Mouse (Mus musculus): ENCODE data around the gene Fam240a.

The Fam240a gene

DNA sequence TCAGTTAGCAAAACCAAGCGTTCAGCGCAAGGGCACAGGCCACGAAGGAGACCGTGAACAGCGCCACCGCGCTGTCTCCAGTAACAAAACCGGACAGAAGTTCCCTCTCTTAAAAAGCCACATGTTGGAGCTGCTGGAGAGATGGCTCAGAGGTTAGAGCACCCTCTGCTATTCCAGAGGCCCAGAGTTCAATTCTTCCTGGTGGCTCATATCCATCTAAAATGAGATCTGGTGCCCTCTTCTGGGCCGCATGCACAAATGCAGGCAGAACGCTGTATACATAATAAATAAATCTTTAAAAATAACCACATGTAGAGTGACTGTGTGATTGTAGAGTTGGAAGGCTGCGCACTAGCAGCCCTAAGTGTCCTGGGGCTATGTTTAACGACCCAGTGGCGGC, 27.6 kb upstream of the Fam240a start:
- DNase-seq, result peak; percentile 40

DNA sequence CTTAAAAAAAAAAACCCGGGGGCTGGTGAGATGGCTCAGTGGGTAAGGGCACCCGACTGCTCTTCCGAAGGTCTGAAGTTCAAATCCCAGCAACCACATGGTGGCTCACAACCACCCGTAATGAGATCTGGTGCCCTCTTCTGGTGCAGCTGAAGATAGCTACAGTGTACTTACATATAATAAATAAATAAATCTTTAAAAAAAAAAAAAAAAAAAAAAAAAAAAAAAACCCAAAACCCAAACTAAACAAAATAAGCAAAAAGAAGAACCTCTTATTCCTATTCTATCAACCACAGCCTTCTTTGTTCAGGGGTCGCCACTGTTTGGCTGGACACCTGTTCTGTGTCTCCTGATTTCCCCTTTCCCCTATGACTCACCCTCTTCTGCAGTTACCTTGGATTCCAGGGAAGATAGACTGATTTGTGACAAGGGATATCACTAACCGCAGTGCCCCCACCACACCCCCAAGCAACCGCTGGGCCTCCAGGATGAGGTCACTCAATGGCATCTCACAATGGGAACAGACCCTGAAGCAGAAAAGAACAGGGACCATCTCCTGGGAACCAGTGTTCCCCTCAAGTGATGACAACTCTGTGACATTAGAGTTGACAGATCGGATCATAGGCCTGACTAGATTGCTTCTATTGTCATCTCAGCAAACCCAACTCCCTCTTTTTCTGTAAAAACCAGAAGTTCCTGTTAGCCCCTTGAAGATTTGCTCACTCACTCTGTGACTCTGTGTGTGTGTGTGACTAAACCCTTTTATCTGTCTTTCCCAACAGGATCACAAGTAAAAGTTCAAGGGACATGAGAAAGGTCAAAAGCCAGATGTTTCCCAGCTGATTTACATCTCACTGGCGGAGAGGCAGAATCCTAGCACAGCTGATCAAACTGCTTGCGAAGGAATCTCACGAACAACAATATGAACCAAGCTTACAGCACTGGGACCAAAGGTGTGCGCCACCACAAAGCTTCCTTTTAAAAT, 21.1 kb upstream of the Fam240a start:
- DNase-seq, result no peak

DNA sequence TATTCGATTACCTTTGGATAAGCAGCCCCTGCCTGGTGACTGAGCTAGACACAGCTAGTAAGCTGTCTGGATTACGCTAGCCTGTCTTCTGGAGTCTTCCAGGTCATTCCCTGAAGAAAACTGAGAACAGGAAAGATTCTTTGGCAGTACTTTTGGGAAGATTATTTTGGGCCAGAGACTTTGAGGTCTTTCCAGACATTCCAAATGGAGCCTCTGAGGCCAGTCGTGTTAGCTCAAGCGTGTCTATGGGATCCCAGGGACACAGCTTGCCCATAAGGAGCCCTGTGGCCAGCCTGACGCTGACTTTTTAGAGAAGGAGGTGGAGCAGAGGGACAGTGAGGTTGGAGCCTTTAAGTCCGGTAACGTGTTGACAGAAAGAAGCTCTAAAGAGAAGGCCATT, 19.3 kb upstream of the Fam240a start:
- DNase-seq, result no peak

- no peak for DNase-seq
Measured at GRCm38 (mm10) chr9:110933850-110934437, 17.3 kb upstream of the Fam240a start.

DNA sequence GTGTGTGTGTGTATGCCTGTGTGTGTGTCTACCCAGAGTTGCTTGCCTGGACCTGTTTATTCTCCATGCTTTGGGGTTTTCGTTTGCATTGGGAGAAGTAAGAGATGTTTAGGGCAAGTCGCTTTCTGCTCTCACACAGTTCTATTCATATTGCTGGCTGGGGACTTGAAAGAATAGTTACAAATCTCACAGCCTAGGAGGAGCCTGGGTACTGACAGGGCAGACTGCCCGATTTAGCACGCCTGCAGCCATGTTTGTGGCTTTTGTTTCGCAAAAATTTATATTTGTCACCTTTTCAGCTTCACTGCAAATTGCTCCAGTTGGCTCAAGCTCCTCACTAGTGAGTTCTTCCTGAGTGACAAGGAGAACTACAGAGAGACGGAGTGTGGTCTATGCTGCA, 14.9 kb upstream of the Fam240a start:
- DNase-seq, result no peak

DNA sequence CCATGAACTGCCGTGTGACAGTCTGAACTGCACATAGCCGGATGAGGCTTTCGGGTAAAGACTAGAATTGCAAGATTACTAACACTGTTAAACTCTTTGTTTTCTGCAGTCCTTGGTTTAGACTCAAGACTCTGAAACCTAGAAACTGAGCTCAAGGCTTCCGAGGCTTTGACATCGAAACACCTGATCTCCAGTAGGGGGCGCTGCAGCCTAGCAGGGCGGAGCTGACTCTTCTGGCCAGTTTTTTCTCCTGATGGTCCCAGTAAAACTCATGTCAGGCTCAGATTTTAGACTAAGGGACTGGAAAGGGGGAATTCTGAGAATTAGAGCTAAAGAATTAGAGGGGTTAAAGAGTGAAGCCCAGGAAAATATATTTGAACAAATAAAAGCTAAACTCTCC, 6.1 kb upstream of the Fam240a start:
- peak; percentile 75 for DNase-seq

DNA sequence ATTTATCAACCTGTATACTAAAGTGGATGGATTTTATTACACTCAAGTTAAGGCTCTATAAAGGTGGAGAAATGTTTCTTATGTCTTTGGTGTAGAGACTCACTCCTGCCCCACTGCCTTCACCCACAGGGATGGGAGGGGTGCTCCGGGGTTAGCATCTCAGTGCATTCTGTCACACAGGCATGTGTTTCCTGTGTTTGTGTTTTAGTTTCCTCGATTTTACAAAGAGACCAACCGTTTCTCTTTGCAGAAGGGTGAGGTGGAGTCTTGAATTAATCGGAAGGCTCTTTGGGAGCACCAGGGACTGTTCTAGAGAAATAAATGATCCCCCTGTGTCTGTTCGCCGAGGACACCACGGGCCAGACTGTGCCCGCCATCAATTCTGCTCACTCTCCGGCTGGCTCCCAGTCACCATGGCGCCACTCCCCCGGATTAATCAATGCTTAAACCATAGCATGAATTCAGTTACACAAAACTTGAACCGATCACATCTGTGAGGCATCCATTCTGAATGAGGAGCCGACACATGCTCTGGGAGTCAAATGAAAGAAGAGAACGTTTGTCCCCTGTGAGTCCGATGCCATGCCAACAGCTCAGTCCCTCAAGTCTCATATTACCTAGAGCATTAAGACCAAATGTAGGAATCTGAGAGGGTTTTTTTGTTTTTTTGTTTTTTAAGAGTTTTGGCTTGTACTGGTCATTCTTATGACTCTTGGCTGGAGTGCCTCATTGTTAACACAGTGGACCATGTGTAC, 4.2 kb upstream of the Fam240a start:
- no peak for DNase-seq

GRCm38 (mm10) chr9:110915466-110915865, 1.2 kb downstream of the Fam240a start:
- no peak for DNase-seq

DNA sequence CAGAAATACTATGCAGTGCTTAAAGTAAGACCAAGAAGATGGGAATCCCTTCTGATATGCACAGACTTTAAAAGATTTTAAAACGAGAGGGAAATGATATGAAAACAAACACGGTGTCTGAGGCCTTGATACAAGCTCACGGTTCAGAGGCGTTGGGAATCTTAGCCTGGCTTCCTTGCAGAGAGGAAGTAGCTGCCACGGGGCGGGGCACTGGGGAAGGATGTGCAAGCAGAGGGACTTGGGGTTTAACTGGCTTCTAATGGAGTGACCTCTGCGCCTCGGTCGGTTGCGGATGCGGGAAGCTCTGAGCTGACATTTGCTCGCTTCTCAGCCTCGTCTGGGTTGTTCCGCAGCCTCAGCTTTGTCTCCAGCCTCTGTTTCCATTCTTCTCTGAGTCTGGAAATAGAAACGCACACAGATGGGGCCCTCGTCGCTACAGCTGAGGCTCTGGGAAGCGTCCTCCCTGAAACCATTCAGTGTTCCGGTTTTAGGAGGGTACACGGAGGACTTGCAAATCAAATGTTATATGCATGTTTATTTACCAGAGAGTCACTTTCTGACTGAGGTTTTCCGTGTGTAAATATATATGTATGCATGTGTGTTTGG, 1.9 kb downstream of the Fam240a start:
- DNase-seq, result no peak

GRCm38 (mm10) chr9:110909371-110909967, 7.2 kb downstream of the Fam240a start:
- DNase-seq, result no peak

DNA sequence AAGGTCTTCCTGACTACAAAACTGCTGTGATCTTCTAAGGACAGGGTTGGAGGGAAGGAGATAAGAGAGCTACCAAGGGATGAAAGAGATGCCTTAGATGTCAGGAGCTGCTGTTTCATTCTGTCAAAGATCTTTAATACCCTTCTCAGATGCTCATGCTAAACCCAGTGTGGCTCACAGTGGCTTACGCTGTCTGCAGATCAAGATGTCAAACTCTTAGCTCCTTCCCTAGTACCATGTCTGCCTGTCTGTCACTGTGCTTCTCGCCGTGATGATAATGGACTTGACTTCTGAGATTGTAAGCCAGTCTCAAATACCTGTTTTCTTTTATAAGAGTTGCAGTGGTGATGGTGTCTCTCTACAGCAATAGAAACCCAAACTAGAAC, 8.0 kb downstream of the Fam240a start:
- DNase-seq, result no peak

GRCm38 (mm10) chr9:110907838-110908630, 8.6 kb downstream of the Fam240a start:
- no peak for DNase-seq

- no peak for DNase-seq
Measured at GRCm38 (mm10) chr9:110907201-110907837, 9.3 kb downstream of the Fam240a start.

GRCm38 (mm10) chr9:110902271-110902670, 14.4 kb downstream of the Fam240a start:
- DNase-seq, result no peak

DNA sequence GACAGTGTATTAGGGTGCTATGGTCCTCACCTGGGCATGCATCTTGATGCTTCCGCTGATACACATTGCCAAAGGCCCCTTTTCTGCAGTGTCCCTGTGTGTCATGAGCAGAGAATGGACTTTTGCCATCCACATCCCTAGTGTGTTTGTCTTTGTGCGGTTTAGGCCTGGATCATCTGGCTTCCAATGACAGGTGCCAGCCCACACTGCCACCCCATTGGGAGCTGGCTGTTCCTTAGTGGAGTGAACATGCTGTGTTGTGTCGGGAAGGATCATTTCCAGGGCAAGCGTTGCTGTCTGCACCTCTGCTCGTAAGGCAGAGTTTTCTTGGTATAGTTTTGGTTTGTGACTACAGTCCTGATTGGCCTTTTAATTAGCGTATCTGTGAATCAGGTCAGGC, 15.5 kb downstream of the Fam240a start:
- DNase-seq, result no peak

DNA sequence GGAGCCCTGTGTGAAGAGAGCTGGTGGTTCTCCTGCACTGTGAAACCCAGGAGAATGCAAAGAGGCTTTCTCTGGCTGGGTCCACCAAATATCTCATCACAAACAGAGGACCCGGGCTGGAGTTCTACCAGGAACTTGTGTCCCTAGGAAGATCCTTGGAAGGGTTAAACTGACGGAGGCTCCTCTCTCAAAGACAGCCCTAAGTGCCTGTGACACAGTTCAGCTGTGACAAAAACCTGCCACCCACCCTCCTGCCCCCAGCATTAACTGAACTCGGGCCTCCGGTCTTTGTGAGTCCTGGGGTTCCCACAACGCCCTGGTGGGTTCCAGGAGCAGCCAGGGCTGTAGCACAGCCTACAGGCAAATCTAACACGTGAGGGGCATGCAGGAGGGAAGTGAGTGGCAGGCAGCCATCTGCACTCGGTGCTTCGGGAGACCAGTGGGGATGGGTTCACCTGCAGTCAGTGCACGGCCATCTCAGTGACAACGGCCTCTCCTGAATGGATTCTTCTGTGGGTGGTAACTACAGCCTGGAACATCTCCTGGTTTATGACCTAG, 17.1 kb downstream of the Fam240a start:
- DNase-seq, result no peak

DNA sequence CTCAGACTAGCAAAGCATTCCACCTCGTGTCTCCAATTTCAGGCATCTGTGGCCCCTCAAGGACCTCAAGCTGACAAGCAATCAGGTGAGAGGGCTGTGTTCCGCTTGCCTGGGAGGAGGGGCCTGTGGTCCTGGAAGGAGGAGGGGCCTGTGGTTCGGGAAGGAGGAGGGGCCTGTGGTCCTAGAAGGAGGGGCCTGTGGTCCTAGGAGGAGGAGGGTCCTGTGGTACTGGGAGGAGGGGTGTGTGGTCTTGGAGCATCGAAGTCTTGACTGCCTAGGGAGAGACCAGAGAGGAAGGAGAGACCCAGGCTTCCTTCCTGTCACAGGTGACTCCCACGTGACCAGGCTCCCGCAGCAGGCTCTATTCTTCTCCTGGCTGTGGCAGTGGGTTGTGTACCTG, 20.1 kb downstream of the Fam240a start:
- peak; percentile 57 for DNase-seq

DNA sequence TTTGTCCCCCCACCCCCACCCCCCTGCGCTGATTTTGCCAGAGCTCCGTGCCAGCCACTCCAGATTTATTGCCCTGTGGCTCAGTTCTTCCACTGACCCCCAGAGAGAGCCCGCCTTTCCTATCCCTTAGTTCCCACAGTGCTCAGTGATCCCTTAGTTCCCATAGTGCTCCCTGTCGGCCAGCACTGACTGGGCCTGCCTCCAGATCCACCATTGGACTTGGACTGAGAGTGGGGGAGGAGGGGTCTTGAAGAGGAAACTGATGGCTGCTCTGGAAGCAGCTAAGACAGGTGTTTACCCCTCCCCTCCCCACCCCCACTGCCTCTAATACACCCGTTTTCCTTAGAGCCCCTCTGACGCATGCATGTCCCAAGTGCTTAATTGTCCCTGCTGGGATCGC, 20.7 kb downstream of the Fam240a start:
- peak; percentile 35 for DNase-seq

GRCm38 (mm10) chr9:110895507-110895906, 21.2 kb downstream of the Fam240a start:
- DNase-seq, result no peak

DNA sequence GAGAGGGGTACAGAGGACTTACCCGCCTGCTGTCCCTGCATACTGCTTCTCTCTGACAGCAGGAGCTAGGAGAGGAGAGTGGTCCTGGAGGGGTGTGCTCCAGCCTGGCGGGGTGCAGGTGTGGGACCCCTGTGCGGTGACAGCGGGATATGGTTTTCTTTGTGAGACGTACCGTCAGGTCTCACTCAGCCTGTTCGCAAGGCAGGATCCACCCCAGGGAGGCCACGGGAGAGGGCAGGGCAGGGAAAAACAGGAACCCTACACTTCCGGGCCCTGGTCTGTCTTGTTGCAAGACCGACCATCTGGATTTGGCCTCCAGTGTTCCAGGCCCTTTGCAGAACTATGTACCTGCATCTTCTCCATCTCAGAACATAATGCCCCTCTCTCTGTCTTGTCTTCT, 23.2 kb downstream of the Fam240a start:
- no peak for DNase-seq

- DNase-seq, result no peak
Measured at GRCm38 (mm10) chr9:110892552-110892951, 24.1 kb downstream of the Fam240a start.
